Mouse (Mus musculus) myocyte (in vitro differentiated cells): Measurements from ENCODE around the gene Gclc. TPM values are rescaled to one million over a fixed set of nuclear protein-coding genes. Genes with fewer than 3 reads are reported as not detected.

ENCODE experiments used
- H3K27me3 ChIP-seq: one replicate; pipeline ENCODE4 v1.6.1; 2011; ENCODE audit not compliant: control insufficient read depth, insufficient read depth, insufficient read length
- H3K36me3 ChIP-seq: one replicate; pipeline ENCODE4 v1.6.1; 2011; ENCODE audit not compliant: control insufficient read depth, insufficient read depth
- H3K4me2 ChIP-seq: one replicate; pipeline ENCODE4 v1.6.1; 2011; ENCODE audit warnings: low read depth, control low read depth
- H3K4me3 ChIP-seq: one replicate; pipeline ENCODE4 v1.5.1; 2011; ENCODE audit warnings: mild to moderate bottlenecking, control low read depth, moderate library complexity
- H3K79me2 ChIP-seq: one replicate; pipeline ENCODE4 v1.6.1; 2011; ENCODE audit not compliant: control insufficient read depth, insufficient read depth
- H3ac ChIP-seq: one replicate; pipeline ENCODE4 v1.6.1; 2011; ENCODE audit not compliant: control insufficient read depth, insufficient read length
- CEBPB ChIP-seq: IDR thresholded peaks from 2 replicates; pipeline ENCODE4 v1.6.1; 2011; ENCODE audit warnings: mild to moderate bottlenecking, moderate library complexity; ENCODE audit not compliant: poor library complexity, insufficient read depth, severe bottlenecking
- E2F4 ChIP-seq: IDR thresholded peaks from one replicate; pipeline ENCODE4 v1.6.1; 2011; ENCODE audit warnings: mild to moderate bottlenecking, control low read depth, moderate library complexity; ENCODE audit not compliant: insufficient read depth
- MAX ChIP-seq: IDR thresholded peaks from one replicate; pipeline ENCODE4 v1.6.1; 2011; ENCODE audit warnings: low read depth, mild to moderate bottlenecking, control low read depth
- MYOD1 ChIP-seq, 3 experiments: IDR thresholded peaks; one replicate each; pipeline ENCODE4 v1.6.1; 2011; ENCODE audit warnings: control low read depth in 2 of 3, low read depth in 2 of 3, mild to moderate bottlenecking in 2 of 3, moderate library complexity in 1 of 3; ENCODE audit not compliant: insufficient read length in 2 of 3, control insufficient read depth in 1 of 3
- MYOG ChIP-seq, 3 experiments: IDR thresholded peaks; one replicate each; pipeline ENCODE4 v1.6.1; 2011; ENCODE audit warnings: control low read depth in 2 of 3, low read depth in 2 of 3, mild to moderate bottlenecking in 2 of 3; ENCODE audit not compliant: insufficient read length in 2 of 3, control insufficient read depth in 1 of 3, insufficient read depth in 1 of 3
- POLR2A ChIP-seq: IDR thresholded peaks from one replicate; pipeline ENCODE4 v1.6.1; 2011; ENCODE audit warnings: low read depth, mild to moderate bottlenecking, control low read depth, moderate library complexity; ENCODE audit not compliant: insufficient read length
- POLR2AphosphoS2 ChIP-seq: IDR thresholded peaks from one replicate; pipeline ENCODE4 v1.6.1; 2011; ENCODE audit warnings: low read depth, control low read depth; ENCODE audit not compliant: insufficient read length
- REST ChIP-seq: IDR thresholded peaks from one replicate; pipeline ENCODE4 v1.6.1; 2011; ENCODE audit warnings: mild to moderate bottlenecking, control low read depth, moderate library complexity; ENCODE audit not compliant: insufficient read depth, insufficient read length
- SRF ChIP-seq: IDR thresholded peaks from one replicate; pipeline ENCODE4 v1.6.1; 2011; ENCODE audit warnings: low read depth; ENCODE audit not compliant: control insufficient read depth, insufficient read length
- TCF12 ChIP-seq: IDR thresholded peaks from one replicate; pipeline ENCODE4 v1.6.1; 2011; ENCODE audit warnings: mild to moderate bottlenecking, control low read depth; ENCODE audit not compliant: poor library complexity, insufficient read depth, severe bottlenecking
- TCF3 ChIP-seq: IDR thresholded peaks from one replicate; pipeline ENCODE4 v1.6.1; 2011; ENCODE audit warnings: low read depth, control low read depth; ENCODE audit not compliant: insufficient read length
- USF1 ChIP-seq: IDR thresholded peaks from one replicate; pipeline ENCODE4 v1.6.1; 2011; ENCODE audit warnings: low read depth, mild to moderate bottlenecking, control low read depth, moderate library complexity
- polyA plus RNA-seq: library from polyadenylated mRNA; unstranded; fragments of >200 nt; fragmentation: generic; extraction: Trizol; gene quantifications from one replicate; pipeline ENCODE4 v1.2.1, GENCODE M21; 2012; ENCODE audit warnings: missing spikeins

The Gclc gene
- polyA plus RNA-seq, 1 experiment = 9.0 TPM

GRCm38 (mm10) chr9:77781453-77782163 is 27.3 kb downstream of the Gclc start:
- Histone ChIP-seq H3K36me3 (peaks cover 41% of the 10 kb centered on the region), H3K4me2 (no peak overlapping the region)
- TF ChIP-seq USF1 (no peak), MYOG (IDR thresholded peaks at IDR 0.05; ENCODE audit: control insufficient read depth in 1 of 3, insufficient read depth in 1 of 3, insufficient read length in 2 of 3, low read depth in 2 of 3) (no peak), MYOD1 (IDR thresholded peaks at IDR 0.05; ENCODE audit: control insufficient read depth in 1 of 3, insufficient read length in 2 of 3, low read depth in 2 of 3) (no peak), MAX (no peak), SRF (no peak), TCF3 (no peak), POLR2AphosphoS2 (no peak), TCF12 (no peak), REST (no peak), POLR2A (no peak), E2F4 (no peak), CEBPB (no peak)

GRCm38 (mm10) chr9:77782201-77782600 is 27.9 kb downstream of the Gclc start:
- no peak for TF ChIP-seq TCF3

More at GRCm38 (mm10) chr9:77781453-77782163, 27.3 kb downstream of the Gclc start:
- no peaks in the 10 kb centered on the region for H3K79me2 ChIP-seq
- no peaks in the 10 kb centered on the region for H3K27me3 ChIP-seq
- no peak overlapping the region for H3ac ChIP-seq
- H3K4me3 ChIP-seq = no peak overlapping the region

GRCm38 (mm10) chr9:77783006-77783405 is 28.7 kb downstream of the Gclc start:
- H3K4me2 ChIP-seq = no peak overlapping the region
- H3K36me3 ChIP-seq = peaks cover 51% of the 10 kb centered on the region
- no peak overlapping the region for H3K4me3 ChIP-seq
- no peak for TF ChIP-seq POLR2AphosphoS2
- TF ChIP-seq CEBPB = no peak
- no peak for TF ChIP-seq MAX
- no peak for TF ChIP-seq SRF
- TF ChIP-seq MYOG (IDR thresholded peaks at IDR 0.05; ENCODE audit: control insufficient read depth in 1 of 3, insufficient read depth in 1 of 3, insufficient read length in 2 of 3, low read depth in 2 of 3) = no peak
- no peak for TF ChIP-seq REST
- TF ChIP-seq E2F4 = no peak
- no peak for TF ChIP-seq POLR2A
- TF ChIP-seq MYOD1 (IDR thresholded peaks at IDR 0.05; ENCODE audit: control insufficient read depth in 1 of 3, insufficient read length in 2 of 3, low read depth in 2 of 3) = no peak
- TF ChIP-seq TCF12 = no peak
- no peak for TF ChIP-seq USF1
- TF ChIP-seq TCF3 = no peak
- H3ac ChIP-seq = no peak overlapping the region
- H3K79me2 ChIP-seq = no peaks in the 10 kb centered on the region
- H3K27me3 ChIP-seq = no peaks in the 10 kb centered on the region

More at GRCm38 (mm10) chr9:77782201-77782600, 27.9 kb downstream of the Gclc start:
- Histone ChIP-seq H3K4me2 (no peak overlapping the region), H3K36me3 (peaks cover 44% of the 10 kb centered on the region), H3ac (no peak overlapping the region), H3K4me3 (no peak overlapping the region), H3K79me2 (no peaks in the 10 kb centered on the region), H3K27me3 (no peaks in the 10 kb centered on the region)

- TF ChIP-seq REST (no peak), TCF3 (no peak), USF1 (no peak), POLR2A (no peak)
- no peak overlapping the region for H3K4me3 ChIP-seq
- H3K27me3 ChIP-seq = no peaks in the 10 kb centered on the region
- H3K36me3 ChIP-seq = peaks cover 47% of the 10 kb centered on the region
- no peak overlapping the region for H3K4me2 ChIP-seq
- H3K79me2 ChIP-seq = no peaks in the 10 kb centered on the region
- no peak overlapping the region for H3ac ChIP-seq
These were observed 31.1 kb downstream of the Gclc start for GRCm38 (mm10) chr9:77785466-77785865.

GRCm38 (mm10) chr9:77787936-77788335 is 33.6 kb downstream of the Gclc start:
- TF ChIP-seq CEBPB (no peak), POLR2AphosphoS2 (no peak), REST (no peak), MYOD1 (IDR thresholded peaks at IDR 0.05; ENCODE audit: control insufficient read depth in 1 of 3, insufficient read length in 2 of 3, low read depth in 2 of 3) (no peak), SRF (no peak), POLR2A (no peak), TCF12 (no peak), MYOG (IDR thresholded peaks at IDR 0.05; ENCODE audit: control insufficient read depth in 1 of 3, insufficient read depth in 1 of 3, insufficient read length in 2 of 3, low read depth in 2 of 3) (no peak), TCF3 (no peak), USF1 (no peak), E2F4 (no peak)
- H3K4me3 ChIP-seq = no peak overlapping the region
- no peaks in the 10 kb centered on the region for H3K79me2 ChIP-seq
- H3K4me2 ChIP-seq = no peak overlapping the region
- H3K27me3 ChIP-seq = no peaks in the 10 kb centered on the region
- H3K36me3 ChIP-seq = peaks cover 36% of the 10 kb centered on the region
- no peak overlapping the region for H3ac ChIP-seq
